Mouse (Mus musculus): ENCODE measurements around the gene Edrf1.

DNA sequence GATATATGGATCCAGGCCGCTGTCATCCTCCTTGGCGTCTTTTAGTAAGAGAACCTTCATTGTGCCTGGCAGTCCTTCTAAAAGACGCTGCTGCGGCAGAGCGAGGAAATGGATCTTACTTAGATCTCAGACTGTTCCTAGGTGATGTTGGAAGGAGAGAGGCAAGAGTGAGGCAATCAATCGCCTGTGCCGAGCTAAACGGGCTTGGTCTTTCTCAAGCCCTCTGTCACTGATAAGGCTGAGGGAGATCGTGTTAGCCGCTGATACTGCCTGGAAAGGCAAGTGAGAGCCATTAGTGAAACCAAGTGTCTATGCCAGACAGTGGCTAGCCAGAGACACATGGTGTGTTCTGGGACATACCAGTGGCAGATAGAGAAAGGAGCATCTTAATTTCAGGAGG lies 65.0 kb downstream of the Edrf1 start:
- TF ChIP-seq CTCF (IDR thresholded peaks at IDR 0.05; ENCODE audit: low read depth) (no peak), EP300 (IDR thresholded peaks at IDR 0.05; ENCODE audit: low read depth) (peak; percentile 97)

All from liver, embryonic 14.5 days (tissue).